Mouse (Mus musculus) liver, postnatal 0 days (tissue): ENCODE results near the gene Tuba3a.

ENCODE experiments used
- CTCF ChIP-seq: sonication (generic); IDR thresholded peaks from 2 replicates; pipeline ENCODE4 v1.5.1; 2016; ENCODE audit warnings: antibody characterized with exemption, low read depth
- EP300 ChIP-seq: IDR thresholded peaks from 2 replicates; pipeline ENCODE4 v1.6.1; 2016; ENCODE audit warnings: antibody characterized with exemption, low read depth, mild to moderate bottlenecking

DNA sequence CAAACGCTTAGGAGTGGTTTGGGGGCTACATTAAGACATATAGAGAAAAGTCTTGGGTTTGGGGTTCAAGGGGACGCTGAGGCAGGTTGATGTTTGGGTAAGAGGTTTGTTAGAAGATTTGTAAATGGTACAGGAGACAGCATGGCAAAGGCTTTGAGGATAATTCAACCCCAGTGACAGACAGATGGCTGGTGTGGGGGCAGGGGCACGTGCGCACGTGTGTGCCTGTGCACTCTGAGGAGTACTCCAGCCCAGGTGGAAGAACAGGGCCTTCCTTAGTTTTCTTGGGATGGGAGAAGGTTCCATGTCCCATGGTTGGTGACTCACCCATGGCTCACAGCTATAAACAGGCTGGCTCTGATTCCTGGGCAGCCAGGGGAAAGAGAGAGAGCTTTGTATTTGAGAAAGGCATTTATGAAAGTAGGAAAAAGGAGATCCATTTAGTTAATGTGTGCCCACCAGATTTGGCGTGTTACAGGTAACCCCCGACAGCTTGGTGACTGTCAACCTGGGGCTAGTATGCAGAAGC is 30.3 kb downstream of the Tuba3a start:
- no peak for TF ChIP-seq CTCF
- no peak for TF ChIP-seq EP300
